Mouse (Mus musculus) kidney, postnatal 0 days (tissue): Measurements from ENCODE around the gene Slc48a1. TPM values are rescaled to one million over a fixed set of nuclear protein-coding genes. Genes with fewer than 3 reads are reported as not detected.

ENCODE experiments used
- ATAC-seq: fragments of 200-750 bp; cut with Nextera tagmentation; replicated peaks from 2 replicates; pipeline ENCODE4 v1.8.0; 2017; ENCODE audit warnings: low read depth, moderate number of reproducible peaks, moderate TSS enrichment, moderate library complexity; ENCODE audit not compliant: low FRiP score
- DNase-seq: peaks from one replicate; pipeline ENCODE4 v3.0.0-alpha.2; 2016; ENCODE audit warnings: low spot score
- H3K27ac ChIP-seq: fragments of 300-500 bp; sonication (generic); 2 replicates; pipeline ENCODE4 v1.5.1; 2014; ENCODE audit warnings: mild to moderate bottlenecking
- H3K27me3 ChIP-seq: fragments of 300-500 bp; sonication (generic); 2 replicates; pipeline ENCODE4 v1.6.1; 2014; ENCODE audit warnings: low read length, mixed read lengths; ENCODE audit not compliant: insufficient read depth
- H3K36me3 ChIP-seq: fragments of 300-500 bp; sonication (generic); 2 replicates; pipeline ENCODE4 v1.6.1; 2014; ENCODE audit warnings: low read length, mixed read lengths; ENCODE audit not compliant: insufficient read depth
- H3K4me1 ChIP-seq: fragments of 300-500 bp; sonication (generic); replicated peaks from 2 replicates; pipeline ENCODE4 v1.6.1; 2014; ENCODE audit warnings: antibody characterized with exemption, low read length, mixed read lengths; ENCODE audit not compliant: insufficient read depth
- H3K4me2 ChIP-seq: fragments of 300-500 bp; sonication (generic); 2 replicates; pipeline ENCODE4 v1.6.1; 2014; ENCODE audit warnings: mild to moderate bottlenecking, low read length, moderate library complexity, mixed read lengths
- H3K4me3 ChIP-seq: fragments of 300-500 bp; sonication (generic); replicated peaks from 2 replicates; pipeline ENCODE4 v1.5.1; 2014; ENCODE audit warnings: low read depth, low read length
- H3K9ac ChIP-seq: fragments of 300-500 bp; sonication (generic); 2 replicates; pipeline ENCODE4 v1.6.1; 2014; ENCODE audit warnings: low read depth, low read length
- H3K9me3 ChIP-seq: fragments of 300-500 bp; sonication (generic); replicated peaks from 2 replicates; pipeline ENCODE4 v1.6.1; 2016; ENCODE audit warnings: low read length, inconsistent platforms, mixed read lengths
- CTCF ChIP-seq: IDR thresholded peaks from 2 replicates; pipeline ENCODE4 v1.5.1; 2016; ENCODE audit warnings: antibody characterized with exemption, low read depth, mild to moderate bottlenecking, moderate library complexity
- WGBS: fragments of 180-500 bp; shearing (Covaris S2); extraction: QIAGEN DNeasy Blood & Tissue Kit; methylation state at CpG from one replicate; pipeline ENCODE4 v1.1.7; 2014; 5-methylcytosine and 5-hydroxymethylcytosine counted together
- polyA plus RNA-seq: library from polyadenylated mRNA; unstranded; fragments of >200 nt; fragmentation: Nextera tagmentation; extraction: Ambion mirVana; gene quantifications from 2 replicates; pipeline ENCODE4 v1.2.1, GENCODE M21; 2015

Slc48a1 gene
- polyA plus RNA-seq, 1 experiment from 2014 or later, result 86.9 TPM

DNA sequence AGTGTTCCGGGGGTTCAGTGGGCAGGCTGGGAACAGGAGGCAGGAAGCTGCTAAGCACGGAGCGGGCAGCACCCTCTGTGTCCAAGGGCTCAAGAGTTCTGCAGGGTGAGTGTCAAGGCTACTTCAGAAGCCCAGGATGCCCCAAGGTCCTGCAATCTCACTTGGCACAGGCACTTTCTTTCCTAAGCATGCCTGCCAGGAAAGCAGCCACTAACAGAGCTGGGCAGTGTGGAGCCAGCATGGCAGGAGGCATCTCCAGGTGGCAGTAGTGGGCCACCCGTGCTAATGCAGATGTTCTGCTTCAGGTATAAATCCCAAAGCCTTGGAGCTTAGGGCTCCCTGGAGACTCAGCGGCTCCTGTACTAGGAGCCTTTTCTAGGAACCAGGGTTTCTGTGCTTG, 31.6 kb downstream of the Slc48a1 start:
- peaks cover 26% of the 10 kb centered on the region for H3K4me1 ChIP-seq
- H3K36me3 ChIP-seq, result peaks cover 35% of the 10 kb centered on the region
- no peak overlapping the region for H3K4me2 ChIP-seq
- ATAC-seq, result no peak
- H3K27ac ChIP-seq, result no peak overlapping the region
- 83% methylated on average over 5 of the region's 5 CpGs for WGBS
- no peaks in the 10 kb centered on the region for H3K27me3 ChIP-seq
- no peak overlapping the region for H3K9ac ChIP-seq
- peak; percentile 73 for TF ChIP-seq CTCF
- H3K4me3 ChIP-seq, result no peak overlapping the region
- DNase-seq, result peak; percentile 40
- no peaks in the 10 kb centered on the region for H3K9me3 ChIP-seq

DNA sequence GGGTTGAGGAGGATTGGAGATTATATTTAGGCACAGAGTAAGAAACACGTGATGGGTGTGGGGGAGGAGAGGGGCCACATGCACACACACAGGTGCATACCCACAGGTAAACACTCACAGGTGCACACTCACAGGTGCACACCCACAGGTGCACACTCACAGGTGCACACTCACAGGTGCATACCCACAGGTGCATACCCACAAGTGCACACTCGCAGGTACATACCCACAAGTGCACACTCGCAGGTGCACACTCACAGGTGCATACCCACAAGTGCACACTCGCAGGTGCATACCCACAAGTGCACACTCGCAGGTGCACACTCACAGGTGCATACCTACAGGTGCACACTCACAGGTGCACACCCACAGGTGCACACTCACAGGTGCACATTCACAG, 32.1 kb downstream of the Slc48a1 start:
- H3K36me3 ChIP-seq, result peaks cover 35% of the 10 kb centered on the region

DNA sequence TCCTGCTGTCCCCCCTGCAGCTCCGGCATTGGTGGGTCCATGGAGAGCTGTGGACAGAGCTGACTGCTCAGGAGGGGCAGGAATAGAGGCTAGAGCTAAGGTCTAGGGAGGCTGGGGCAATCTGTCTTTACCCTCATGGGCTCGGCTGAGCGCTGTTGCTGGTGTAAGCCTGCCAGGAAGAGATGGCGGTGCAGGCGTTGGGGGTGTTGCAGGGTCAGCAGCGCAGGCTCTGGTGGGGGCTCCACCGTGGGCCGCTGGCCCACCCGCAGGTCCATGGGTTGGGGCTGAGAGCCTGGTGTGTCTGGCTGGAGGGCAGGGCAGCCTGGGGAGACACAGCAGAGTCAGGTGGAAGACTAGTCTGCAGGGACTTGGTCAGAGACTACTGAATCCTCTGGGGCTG, 33.0 kb downstream of the Slc48a1 start:
- no peak for TF ChIP-seq CTCF
- Histone ChIP-seq H3K4me2 (no peak overlapping the region), H3K36me3 (peaks cover 34% of the 10 kb centered on the region), H3K9ac (no peak overlapping the region), H3K27me3 (no peaks in the 10 kb centered on the region), H3K4me1 (peaks cover 30% of the 10 kb centered on the region), H3K9me3 (no peaks in the 10 kb centered on the region), H3K4me3 (no peak overlapping the region), H3K27ac (peak overlapping the region; percentile 60; the same call in 1 of the 2 replicates)
- WGBS, result 78% methylated on average over 9 of the region's 9 CpGs
- DNase-seq (no peak), ATAC-seq (no peak)

More for the DNA sequence above, 32.1 kb downstream of the Slc48a1 start:
- DNase-seq (no peak), ATAC-seq (no peak)
- Histone ChIP-seq H3K9ac (no peak overlapping the region), H3K4me2 (no peak overlapping the region), H3K9me3 (no peaks in the 10 kb centered on the region), H3K4me1 (peaks cover 30% of the 10 kb centered on the region), H3K27ac (no peak overlapping the region), H3K27me3 (no peaks in the 10 kb centered on the region), H3K4me3 (no peak overlapping the region)
- no peak for TF ChIP-seq CTCF
- 90% methylated on average over 5 of the region's 5 CpGs for WGBS

DNA sequence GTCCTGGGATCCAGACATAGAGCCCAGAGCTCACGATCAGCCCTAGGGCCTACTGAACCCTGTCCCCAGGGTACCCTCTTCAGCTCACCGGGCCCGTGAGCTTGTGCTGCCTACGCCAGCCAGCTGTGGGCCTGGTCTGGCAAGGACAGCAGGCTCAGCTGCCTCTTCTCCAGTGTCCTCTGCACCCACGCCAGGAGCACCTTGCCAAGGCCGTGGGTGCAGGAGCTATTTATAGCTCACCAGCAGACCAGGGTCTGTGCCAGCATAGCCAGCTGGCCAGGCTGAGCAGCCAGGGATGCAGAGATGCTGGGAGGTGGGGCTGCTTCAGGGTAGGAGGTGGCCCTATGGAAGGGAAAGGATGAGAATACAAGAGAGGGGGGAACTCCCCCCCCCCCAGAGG, 33.8 kb downstream of the Slc48a1 start:
- WGBS, result 49% methylated on average over 6 of the region's 6 CpGs

DNA sequence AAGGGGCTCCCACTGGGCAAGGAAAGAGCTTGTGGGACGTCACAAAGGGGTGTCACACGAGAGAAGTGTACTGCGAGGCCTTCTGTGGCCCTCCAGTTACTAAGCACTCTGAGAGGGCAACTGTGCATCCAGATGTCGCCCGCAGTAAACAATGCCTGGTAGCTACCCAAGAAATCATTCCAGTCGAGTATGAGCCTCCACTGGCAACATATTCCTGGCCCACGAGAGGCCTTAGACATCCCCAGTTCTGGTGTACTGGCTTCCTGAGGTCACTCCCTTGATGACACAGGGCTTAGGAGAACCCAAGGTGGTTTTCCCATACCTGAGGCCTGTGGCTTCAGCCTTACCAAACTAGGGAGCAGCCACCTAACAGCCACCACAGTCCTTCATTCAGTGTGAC, 34.6 kb downstream of the Slc48a1 start:
- Histone ChIP-seq H3K4me3 (no peak overlapping the region), H3K27ac (0 out of 2 replicates have a peak overlapping the region, but pooled peaks have one; percentile 57), H3K4me2 (no peak overlapping the region), H3K9ac (0 out of 2 replicates have a peak overlapping the region, but pooled peaks have one; percentile 8), H3K4me1 (peaks cover 30% of the 10 kb centered on the region), H3K9me3 (no peaks in the 10 kb centered on the region), H3K27me3 (no peaks in the 10 kb centered on the region), H3K36me3 (peaks cover 20% of the 10 kb centered on the region)
- ATAC-seq (no peak), DNase-seq (no peak)
- TF ChIP-seq CTCF, result no peak
- 70% methylated on average over 7 of the region's 7 CpGs for WGBS

More for the DNA sequence above, 33.8 kb downstream of the Slc48a1 start:
- Histone ChIP-seq H3K4me3 (no peak overlapping the region), H3K36me3 (peaks cover 27% of the 10 kb centered on the region), H3K4me1 (peaks cover 30% of the 10 kb centered on the region), H3K4me2 (no peak overlapping the region), H3K27ac (peak overlapping the region; percentile 60; the same call in 1 of the 2 replicates), H3K27me3 (no peaks in the 10 kb centered on the region), H3K9ac (no peak overlapping the region), H3K9me3 (no peaks in the 10 kb centered on the region)
- DNase-seq (no peak), ATAC-seq (no peak; the same call in 1 of the 2 replicates)
- TF ChIP-seq CTCF, result no peak

DNA sequence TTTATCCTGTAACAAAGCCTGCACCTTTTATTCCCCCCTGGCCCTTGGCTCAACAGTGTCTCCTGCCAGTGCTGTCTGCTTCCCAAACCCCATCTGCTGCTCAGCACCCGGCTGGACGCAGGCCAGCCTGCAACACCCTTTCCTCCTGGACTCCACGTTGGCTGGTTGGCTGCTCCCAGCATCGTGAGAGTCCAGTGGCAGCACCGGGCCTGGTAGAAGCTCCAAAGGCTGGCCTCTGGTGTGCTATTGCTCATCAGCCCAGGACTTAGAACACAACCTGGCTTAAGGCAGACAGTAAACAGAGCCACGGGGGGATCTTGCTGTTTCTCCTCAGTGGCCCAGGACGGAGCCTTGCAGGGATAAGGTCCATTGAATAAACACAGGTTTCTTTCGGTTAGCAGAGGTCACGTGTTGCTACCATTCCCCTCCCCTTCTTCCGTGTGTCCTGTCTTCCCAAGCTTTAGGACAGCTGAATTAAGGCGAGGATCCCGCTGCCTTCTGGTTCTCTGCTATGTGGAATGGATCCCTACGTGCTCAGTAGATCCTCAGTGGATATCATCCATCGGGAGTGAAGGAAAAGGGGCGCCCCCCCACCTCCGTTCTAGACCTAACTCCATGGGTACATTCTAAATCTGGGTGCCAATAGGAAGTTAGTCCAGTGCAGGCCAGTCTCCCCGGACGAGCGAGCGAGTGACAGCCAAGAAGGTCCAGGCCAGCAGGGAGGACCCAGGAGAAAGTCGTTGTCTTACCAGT, 35.3 kb downstream of the Slc48a1 start:
- 0 out of 2 replicates have a peak, but pooled peaks have one; percentile 18 for ATAC-seq

More for the DNA sequence above, 35.3 kb downstream of the Slc48a1 start:
- 45% methylated on average over 21 of the region's 21 CpGs for WGBS
- no peak overlapping the region for H3K4me3 ChIP-seq
- no peaks in the 10 kb centered on the region for H3K9me3 ChIP-seq
- H3K36me3 ChIP-seq, result peaks cover 13% of the 10 kb centered on the region
- 0 out of 2 replicates have a peak overlapping the region, but pooled peaks have one; percentile 8 for H3K9ac ChIP-seq
- H3K4me1 ChIP-seq, result peaks cover 30% of the 10 kb centered on the region
- DNase-seq, result no peak
- H3K27ac ChIP-seq, result peak overlapping the region; percentile 57
- TF ChIP-seq CTCF, result no peak
- no peaks in the 10 kb centered on the region for H3K27me3 ChIP-seq
- H3K4me2 ChIP-seq, result no peak overlapping the region
